Mouse (Mus musculus) adrenal gland, postnatal 10 days (tissue): Measurements from ENCODE around the gene Glra2. TPM values are rescaled to one million over a fixed set of nuclear protein-coding genes. Genes with fewer than 3 reads are reported as not detected.
"Not testable (repeated sequence)": the region's sequence is repeated elsewhere in the genome, so short reads cannot be mapped to it uniquely, and the experiment has no call there.

Source experiments
- DNase-seq: peaks from one replicate; pipeline ENCODE4 v3.0.0; 2021; ENCODE audit warnings: mixed read lengths
- long read RNA-seq, 2 experiments: library from polyadenylated mRNA; stranded (forward); transcript quantifications; one replicate each; pipeline ENCODE4 v2.0.0; 2021
- total RNA-seq, 2 experiments: library from RNA; stranded (reverse); gene quantifications; 2 replicates each; pipeline ENCODE4 v1.2.3; 2021

Glra2 gene
- not detected for total RNA-seq
- long read RNA-seq, experiment 1, result 0 reads
- long read RNA-seq, experiment 2, result 0 reads

- peak; percentile 30 for DNase-seq
Observed at GRCm38 (mm10) chrX:165326939-165327698, at the start of gene Glra2. Gene Glra2 (minus strand): TSS chrX:165327393.

- peak; percentile 68 for DNase-seq
Observed at GRCm38 (mm10) chrX:165362798-165363197, 35.6 kb upstream of the Glra2 start.

- DNase-seq, result no peak
Observed at GRCm38 (mm10) chrX:165344611-165345010, 17.4 kb upstream of the Glra2 start.

- peak; percentile 52 for DNase-seq
Observed at GRCm38 (mm10) chrX:165327699-165328333, 623 bp upstream of the Glra2 start.

GRCm38 (mm10) chrX:165193550-165193949 is 133.6 kb downstream of the Glra2 start:
- peak; percentile 1 for DNase-seq

- DNase-seq, result no peak
Observed at GRCm38 (mm10) chrX:165191170-165191569, 136.0 kb downstream of the Glra2 start.

GRCm38 (mm10) chrX:165182948-165183347 is 144.2 kb downstream of the Glra2 start:
- DNase-seq, result not testable (repeated sequence)

- DNase-seq, result no peak
Observed at GRCm38 (mm10) chrX:165156549-165156948, 170.6 kb downstream of the Glra2 start.

- no peak for DNase-seq
Observed at GRCm38 (mm10) chrX:165104171-165104570, 223.0 kb downstream of the Glra2 start.
